ENCODE assay signal across 21 mouse cellular contexts in the genomic region with DNA sequence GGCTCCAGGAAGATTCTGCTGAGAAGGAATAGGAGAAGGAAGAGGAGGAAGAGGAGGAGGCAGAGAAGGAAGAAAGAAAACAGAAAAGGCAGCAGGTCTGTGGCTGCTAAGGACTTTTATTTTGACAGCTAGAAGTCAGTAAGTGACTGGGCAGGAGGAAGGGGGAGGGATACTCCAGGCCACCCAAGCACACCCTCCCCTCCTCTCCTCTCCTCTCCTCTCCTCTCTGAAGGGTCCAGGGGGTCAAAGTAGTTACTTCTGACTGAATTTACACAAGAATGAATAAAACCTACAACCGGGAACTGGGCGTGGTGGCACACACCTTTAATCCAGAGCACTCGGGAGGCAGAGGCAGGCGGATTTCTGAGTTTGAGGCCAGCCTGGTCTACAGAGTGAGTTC. TPM values are rescaled to one million over a fixed set of nuclear protein-coding genes. Genes with fewer than 3 reads are reported as not detected.
DNase-seq lines count a peak whose midpoint lies in the region; ATAC-seq lines count a peak whose summit lies in the region.
"Had no signal": no experiment of that assay in that cellular context is flagged by ENCODE, and none has a peak within 500 bp of the region (broad histone marks: within the 10 kb centered on the region; RNA-seq: fewer than 3 reads in every experiment).

No protein-coding gene starts in this region.

- no peak overlapping the region for H3K27ac ChIP-seq in lung, embryonic 16.5 days (ENCODE audit: low read length)
- H3K27ac ChIP-seq: forebrain, embryonic 12.5 days; hindbrain, embryonic 15.5 days; layer of hippocampus, adult 2 months had no signal

- no peak overlapping the region for H3K4me3 ChIP-seq in lung, embryonic 16.5 days (ENCODE audit: low read length)
- H3K4me3 ChIP-seq: forebrain, embryonic 12.5 days; hindbrain, embryonic 15.5 days; layer of hippocampus, adult 2 months had no signal

- no peak overlapping the region for H3K9ac ChIP-seq in lung, embryonic 16.5 days (ENCODE audit: low read length)
- H3K9ac ChIP-seq: forebrain, embryonic 12.5 days; hindbrain, embryonic 15.5 days had no signal

- 44% methylated on average over 4 of the region's 4 CpGs for WGBS in lung, embryonic 16.5 days

- H3K4me2 ChIP-seq in lung, embryonic 16.5 days (ENCODE audit: low read depth, low read length) = no peak overlapping the region
- H3K4me2 ChIP-seq: forebrain, embryonic 12.5 days; hindbrain, embryonic 15.5 days had no signal

- no peaks in the 10 kb centered on the region for H3K36me3 ChIP-seq in lung, embryonic 16.5 days (ENCODE audit: control insufficient read depth, insufficient read depth, low read length)
- H3K36me3 ChIP-seq: hindbrain, embryonic 15.5 days had no signal

- H3K9me3 ChIP-seq in lung, embryonic 16.5 days (ENCODE audit: control insufficient read depth, low read length) = no peaks in the 10 kb centered on the region
- H3K9me3 ChIP-seq: forebrain, embryonic 12.5 days; hindbrain, embryonic 15.5 days had no signal

- DNase-seq in lung, postnatal 14 days = no peak
- DNase-seq in ES-CJ7 (ENCODE audit: low read depth, low spot score) (peak; percentile 71), WW6 (ENCODE audit: low read depth, low spot score) (peak; percentile 64)
- no peak for DNase-seq in right cerebral cortex, adult 2 months (ENCODE audit: low spot score in 2 of 2)
- no peak for DNase-seq in cerebellum, adult 11-12 months
- DNase-seq: adrenal gland, postnatal 14 days; cerebellum, adult 8-10 months; gastrocnemius, postnatal 14 days; kidney, adult 9 months; left cerebral cortex, postnatal 4 days; lung, adult 2 months; right cerebral cortex, adult 18-20 months had no signal

- peaks cover 11% of the 10 kb centered on the region for H3K4me1 ChIP-seq in lung, embryonic 16.5 days (replicated peaks; ENCODE audit: control insufficient read depth, insufficient read depth, low read length)

- ATAC-seq in lung, embryonic 16.5 days (ENCODE audit: low read depth) = 0 out of 2 replicates have a peak, but pooled peaks have one; percentile 27
- 0 out of 2 replicates have a peak, but pooled peaks have one; percentile 9 for ATAC-seq in granulocyte monocyte progenitor cell, adult 5-6 weeks (replicated peaks; ENCODE audit: poor library complexity, severe bottlenecking)
- ATAC-seq: CD4-positive, CD25-positive, alpha-beta regulatory T cell, adult 4 months had no signal

- H3K27me3 ChIP-seq in lung, embryonic 16.5 days (ENCODE audit: control insufficient read depth, insufficient read depth, low read depth, low read length) = no peaks in the 10 kb centered on the region
- H3K27me3 ChIP-seq: forebrain, embryonic 12.5 days; hindbrain, embryonic 15.5 days had no signal

RNA-seq across cellular contexts. Expression of gene Pdpn, which starts 12.3 kb away (rescaled TPM):
- polyA plus RNA-seq in lung, embryonic 16.5 days (2015; fragmentation: Nextera tagmentation; extraction: Ambion mirVana) = 58.2 and 67.6 TPM in 2 replicates
- total RNA-seq in granulocyte monocyte progenitor cell, adult 5-6 weeks (2014; fragmentation: Nextera tagmentation) = not detected in 2 replicates
- total RNA-seq in granulocyte monocyte progenitor cell, adult 5-6 weeks (2017) = not detected in 2 replicates
- total RNA-seq: common myeloid progenitor, adult 5-6 weeks; liver, adult 2 months; megakaryocyte-erythroid progenitor cell, adult 5-6 weeks had no signal
- polyA plus RNA-seq: CD4-positive, CD25-positive, alpha-beta regulatory T cell, adult 4 months had no signal

Comparison
In these comparisons a context has a peak if more than half of its experiments do, and no peak if none do; other contexts are left out.
1. DNase-seq: peak in ES-CJ7 (single experiment) and WW6 (single experiment); none in lung, postnatal 14 days (single experiment), right cerebral cortex, adult 2 months (0 of 2) and cerebellum, adult 11-12 months (single experiment).